Mouse (Mus musculus) neural tube, embryonic 11.5 days (tissue): ENCODE data around the gene Cpne9. TPM values are rescaled to one million over a fixed set of nuclear protein-coding genes. Genes with fewer than 3 reads are reported as not detected.

ENCODE experiments used
- ATAC-seq: fragments of 200-750 bp; cut with Nextera tagmentation; 2 replicates; pipeline ENCODE4 v1.8.0; 2017; ENCODE audit warnings: moderate number of reproducible peaks, mild to moderate bottlenecking, moderate TSS enrichment, moderate library complexity; ENCODE audit not compliant: insufficient read depth, low FRiP score, low TSS enrichment
- DNase-seq: peaks from one replicate; pipeline ENCODE4 v3.0.0-alpha.2; 2015; ENCODE audit warnings: low spot score
- H3K27ac ChIP-seq: fragments of 300-500 bp; sonication (generic); 2 replicates; pipeline ENCODE4 v1.5.1; 2014; ENCODE audit warnings: low read depth, mild to moderate bottlenecking, low read length
- H3K27me3 ChIP-seq: fragments of 300-500 bp; sonication (generic); 2 replicates; pipeline ENCODE4 v1.6.1; 2014; ENCODE audit warnings: mild to moderate bottlenecking, low read length, mixed read lengths; ENCODE audit not compliant: control insufficient read depth, insufficient read depth
- H3K36me3 ChIP-seq: fragments of 300-500 bp; sonication (generic); 2 replicates; pipeline ENCODE4 v1.6.1; 2014; ENCODE audit warnings: mild to moderate bottlenecking, low read length, moderate library complexity, mixed read lengths; ENCODE audit not compliant: control insufficient read depth, insufficient read depth
- H3K4me1 ChIP-seq: fragments of 300-500 bp; sonication (generic); 2 replicates; pipeline ENCODE4 v1.6.1; 2014; ENCODE audit warnings: low read length, mixed read lengths; ENCODE audit not compliant: control insufficient read depth, insufficient read depth
- H3K4me2 ChIP-seq: fragments of 300-500 bp; sonication (generic); 2 replicates; pipeline ENCODE4 v1.6.1; 2014; ENCODE audit warnings: low read depth, mild to moderate bottlenecking, moderate library complexity
- H3K4me3 ChIP-seq: fragments of 300-500 bp; sonication (generic); 2 replicates; pipeline ENCODE4 v1.5.1; 2014; ENCODE audit warnings: low read depth, low read length
- H3K9ac ChIP-seq: fragments of 300-500 bp; sonication (generic); 2 replicates; pipeline ENCODE4 v1.6.1; 2014; ENCODE audit warnings: mild to moderate bottlenecking, low read length
- H3K9me3 ChIP-seq: fragments of 300-500 bp; sonication (generic); 2 replicates; pipeline ENCODE4 v1.6.1; 2016; ENCODE audit warnings: low read length; ENCODE audit not compliant: control insufficient read depth
- WGBS: fragments of 180-500 bp; shearing (Covaris S2); extraction: QIAGEN DNeasy Blood & Tissue Kit; methylation state at CpG from one replicate; pipeline ENCODE4 v1.1.7; 2014; 5-methylcytosine and 5-hydroxymethylcytosine counted together
- polyA plus RNA-seq: library from polyadenylated mRNA; unstranded; fragments of >200 nt; fragmentation: Nextera tagmentation; extraction: Ambion mirVana; gene quantifications from 2 replicates; pipeline ENCODE4 v1.2.1, GENCODE M21; 2014

Gene Cpne9
- polyA plus RNA-seq, 1 experiment from 2014 or later, result 0.08 TPM

GRCm38 (mm10) chr6:113296639-113297038 is 14.5 kb downstream of the Cpne9 start:
- Histone ChIP-seq H3K4me3 (no peak overlapping the region), H3K9ac (no peak overlapping the region), H3K4me2 (no peak overlapping the region), H3K9me3 (no peaks in the 10 kb centered on the region), H3K27ac (no peak overlapping the region), H3K36me3 (no peaks in the 10 kb centered on the region), H3K4me1 (no peaks in the 10 kb centered on the region), H3K27me3 (no peaks in the 10 kb centered on the region)
- WGBS, result 63% methylated on average over 4 of the region's 4 CpGs
- no peak for DNase-seq
- no peak for ATAC-seq

- whole genome bisulfite sequencing, result 84% methylated on average over 5 of the region's 5 CpGs
- Histone ChIP-seq H3K9ac (no peak overlapping the region), H3K27me3 (no peaks in the 10 kb centered on the region), H3K36me3 (no peaks in the 10 kb centered on the region), H3K9me3 (no peaks in the 10 kb centered on the region), H3K4me3 (no peak overlapping the region), H3K27ac (no peak overlapping the region), H3K4me2 (no peak overlapping the region), H3K4me1 (no peaks in the 10 kb centered on the region; the same call in 1 of the 2 replicates)
- DNase-seq (no peak), ATAC-seq (no peak)
Observed at GRCm38 (mm10) chr6:113301350-113301749, 19.2 kb downstream of the Cpne9 start.

GRCm38 (mm10) chr6:113302258-113302657 is 20.2 kb downstream of the Cpne9 start:
- WGBS, result 34% methylated on average over 3 of the region's 3 CpGs
- ATAC-seq (no peak), DNase-seq (no peak)

GRCm38 (mm10) chr6:113306322-113306985 is 24.3 kb downstream of the Cpne9 start:
- no peaks in the 10 kb centered on the region for H3K27me3 ChIP-seq
- H3K9me3 ChIP-seq, result no peaks in the 10 kb centered on the region
- ATAC-seq, result peak; percentile 97
- H3K4me1 ChIP-seq, result peaks cover 9% of the 10 kb centered on the region
- peak overlapping the region; percentile 89 for H3K9ac ChIP-seq
- DNase-seq, result peak; percentile 99
- no peaks in the 10 kb centered on the region for H3K36me3 ChIP-seq
- peak overlapping the region; percentile 97 for H3K27ac ChIP-seq
- H3K4me3 ChIP-seq, result peak overlapping the region; percentile 91
- H3K4me2 ChIP-seq, result peak overlapping the region; percentile 99
- WGBS, result 0% methylated on average over 49 of the region's 50 CpGs

More at GRCm38 (mm10) chr6:113302258-113302657, 20.2 kb downstream of the Cpne9 start:
- Histone ChIP-seq H3K9me3 (no peaks in the 10 kb centered on the region), H3K36me3 (no peaks in the 10 kb centered on the region), H3K27ac (no peak overlapping the region), H3K4me2 (no peak overlapping the region), H3K9ac (no peak overlapping the region), H3K27me3 (no peaks in the 10 kb centered on the region), H3K4me3 (no peak overlapping the region), H3K4me1 (no peaks in the 10 kb centered on the region; the same call in 1 of the 2 replicates)

GRCm38 (mm10) chr6:113306986-113307349 is 24.9 kb downstream of the Cpne9 start, which contains the start of gene Brpf1:
TSS of gene Brpf1 (plus strand) at chr6:113307137.
- ATAC-seq (peak; percentile 73), DNase-seq (no peak)
- H3K4me3 ChIP-seq, result peak within 1 kb of the TSS; percentile 91
- H3K4me1 ChIP-seq, result peaks cover 9% of the 10 kb centered on the region
- H3K9ac ChIP-seq, result peak within 1 kb of the TSS; percentile 89
- peak within 1 kb of the TSS; percentile 97 for H3K27ac ChIP-seq
- WGBS, result under 1% methylated on average over 32 of the region's 32 CpGs
- H3K9me3 ChIP-seq, result no peaks in the 10 kb centered on the region
- H3K4me2 ChIP-seq, result peak within 1 kb of the TSS; percentile 99
- H3K27me3 ChIP-seq, result no peaks in the 10 kb centered on the region
- H3K36me3 ChIP-seq, result no peaks in the 10 kb centered on the region

- H3K4me1 ChIP-seq, result peaks cover 9% of the 10 kb centered on the region
- WGBS, result under 1% methylated on average over 34 of the region's 34 CpGs
- no peak for ATAC-seq
Observed at GRCm38 (mm10) chr6:113307481-113308121, 25.5 kb downstream of the Cpne9 start.

GRCm38 (mm10) chr6:113308141-113308540 is 26.0 kb downstream of the Cpne9 start:
- no peaks in the 10 kb centered on the region for H3K27me3 ChIP-seq
- H3K9me3 ChIP-seq, result no peaks in the 10 kb centered on the region
- H3K9ac ChIP-seq, result peak overlapping the region; percentile 89
- H3K4me2 ChIP-seq, result peak overlapping the region; percentile 99
- no peak overlapping the region for H3K27ac ChIP-seq
- 45% methylated on average over 5 of the region's 5 CpGs for WGBS
- no peak for ATAC-seq
- H3K4me1 ChIP-seq, result peaks cover 9% of the 10 kb centered on the region
- DNase-seq, result no peak
- no peaks in the 10 kb centered on the region for H3K36me3 ChIP-seq
- peak overlapping the region; percentile 91 for H3K4me3 ChIP-seq

More at GRCm38 (mm10) chr6:113307481-113308121, 25.5 kb downstream of the Cpne9 start:
- Histone ChIP-seq H3K9ac (peak overlapping the region; percentile 89), H3K4me3 (peak overlapping the region; percentile 91), H3K9me3 (no peaks in the 10 kb centered on the region), H3K36me3 (no peaks in the 10 kb centered on the region), H3K27ac (peak overlapping the region; percentile 97), H3K4me2 (peak overlapping the region; percentile 99), H3K27me3 (no peaks in the 10 kb centered on the region)
- peak; percentile 56 for DNase-seq

- H3K4me1 ChIP-seq, result no peaks in the 10 kb centered on the region
- no peak overlapping the region for H3K4me2 ChIP-seq
- H3K4me3 ChIP-seq, result no peak overlapping the region
- H3K9me3 ChIP-seq, result no peaks in the 10 kb centered on the region
- H3K36me3 ChIP-seq, result peaks cover 40% of the 10 kb centered on the region
- no peaks in the 10 kb centered on the region for H3K27me3 ChIP-seq
- 91% methylated on average over 3 of the region's 3 CpGs for WGBS
- no peak for DNase-seq
- no peak for ATAC-seq
- H3K27ac ChIP-seq, result no peak overlapping the region
- H3K9ac ChIP-seq, result no peak overlapping the region; the same call in 1 of the 2 replicates
Observed at GRCm38 (mm10) chr6:113315972-113316371, 33.9 kb downstream of the Cpne9 start.
